Mouse (Mus musculus) kidney, postnatal 14 days (tissue): ENCODE data around the gene Gm10160.

Experiments used
- DNase-seq: peaks from one replicate; pipeline ENCODE4 v3.0.0; 2022; ENCODE audit warnings: mixed read lengths

Gene Gm10160

GRCm38 (mm10) chr7:81825381-81825780 lies 30.2 kb downstream of the Gm10160 start:
- peak; percentile 72 for DNase-seq

GRCm38 (mm10) chr7:81824906-81825305 lies 30.7 kb downstream of the Gm10160 start:
- no peak for DNase-seq

GRCm38 (mm10) chr7:81806067-81806466 lies 49.5 kb downstream of the Gm10160 start:
- DNase-seq: no peak
